In genomic region chr12:109053020-109053806, GRCm38 (mm10) we compare ENCODE assay signal across 8 mouse cellular contexts. TPM values are rescaled to one million over a fixed set of nuclear protein-coding genes. Genes with fewer than 3 reads are reported as not detected.
A peak's percentile ranks its signal among the peaks of the same experiment; 100 is the strongest.
DNase-seq lines count a peak whose midpoint lies in the region; ATAC-seq lines count a peak whose summit lies in the region.

No protein-coding gene starts in this region.

- no peak for ATAC-seq in heart, embryonic 13.5 days (ENCODE audit: extremely low read depth, insufficient number of reproducible peaks, low FRiP score, low TSS enrichment)
- ATAC-seq in heart, embryonic 16.5 days (replicated peaks; ENCODE audit: extremely low read depth, insufficient read depth, low FRiP score), result no peak

- no peaks in the 10 kb centered on the region for H3K36me3 ChIP-seq in heart, embryonic 13.5 days
- H3K36me3 ChIP-seq in heart, embryonic 16.5 days (ENCODE audit: control insufficient read depth, insufficient read depth), result no peaks in the 10 kb centered on the region
- H3K36me3 ChIP-seq in midbrain, embryonic 10.5 days, result no peaks in the 10 kb centered on the region

- peaks cover 20% of the 10 kb centered on the region for H3K4me1 ChIP-seq in heart, embryonic 13.5 days
- H3K4me1 ChIP-seq in heart, embryonic 16.5 days (ENCODE audit: control insufficient read depth, insufficient read depth, low read length), result peaks cover 8% of the 10 kb centered on the region
- H3K4me1 ChIP-seq in midbrain, embryonic 10.5 days, result peaks cover 43% of the 10 kb centered on the region

- under 1% methylated on average over 92 of the region's 105 CpGs for WGBS in heart, embryonic 13.5 days
- whole genome bisulfite sequencing in heart, embryonic 16.5 days, result under 1% methylated on average over 92 of the region's 105 CpGs
- under 1% methylated on average over 99 of the region's 105 CpGs for WGBS in midbrain, embryonic 10.5 days

- no peaks in the 10 kb centered on the region for H3K9me3 ChIP-seq in heart, embryonic 13.5 days
- H3K9me3 ChIP-seq in heart, embryonic 16.5 days (replicated peaks; ENCODE audit: control insufficient read depth, low read length), result no peaks in the 10 kb centered on the region
- no peaks in the 10 kb centered on the region for H3K9me3 ChIP-seq in midbrain, embryonic 10.5 days (replicated peaks)

- H3K4me3 ChIP-seq in heart, embryonic 13.5 days, result peak overlapping the region; percentile 63
- peak overlapping the region; percentile 61 for H3K4me3 ChIP-seq in heart, embryonic 16.5 days (ENCODE audit: low read length)
- H3K4me3 ChIP-seq in midbrain, embryonic 10.5 days, result peak overlapping the region; percentile 67

- H3K27me3 ChIP-seq in heart, embryonic 13.5 days (replicated peaks), result peaks cover 98% of the 10 kb centered on the region
- peaks cover 79% of the 10 kb centered on the region for H3K27me3 ChIP-seq in heart, embryonic 16.5 days (ENCODE audit: control insufficient read depth, insufficient read depth, low read length)
- peaks cover 93% of the 10 kb centered on the region for H3K27me3 ChIP-seq in midbrain, embryonic 10.5 days (ENCODE audit: low read depth, poor library complexity, severe bottlenecking)

- peak overlapping the region; percentile 93 for H3K4me2 ChIP-seq in heart, embryonic 13.5 days
- peak overlapping the region; percentile 87 for H3K4me2 ChIP-seq in heart, embryonic 16.5 days (ENCODE audit: low read depth, low read length)

- no peak overlapping the region for H3K27ac ChIP-seq in heart, embryonic 13.5 days (replicated peaks)
- no peak overlapping the region for H3K27ac ChIP-seq in heart, embryonic 16.5 days (ENCODE audit: low read length)
- H3K27ac ChIP-seq in midbrain, embryonic 10.5 days (replicated peaks), result peak overlapping the region; percentile 77

- DNase-seq in heart, postnatal 4 days, result no peak
- peak; percentile 42 for DNase-seq in ZHBTc4 (ENCODE audit: low read depth, low spot score)
- DNase-seq in midbrain, embryonic 10.5 days (ENCODE audit: low spot score), result peak; percentile 57
- no peak for DNase-seq in urinary bladder, adult 2 months (ENCODE audit: low spot score)
- DNase-seq in layer of hippocampus, postnatal 10 days (ENCODE audit: low spot score in 2 of 2), result no peak
- no peak for DNase-seq in gastrocnemius, postnatal 4 days (ENCODE audit: low spot score in 2 of 2)

- peak overlapping the region; percentile 73 for H3K9ac ChIP-seq in heart, embryonic 13.5 days
- H3K9ac ChIP-seq in heart, embryonic 16.5 days (ENCODE audit: low read length), result peak overlapping the region; percentile 66

RNA-seq across cellular contexts. Expression of gene Begain, which starts 14.8 kb away (rescaled TPM):
- polyA plus RNA-seq in heart, embryonic 13.5 days (2015; fragmentation: Nextera tagmentation; extraction: Ambion mirVana), result 1.7 and 2.0 TPM in 2 replicates
- 1 to 10 TPM; 2.1 to 2.6 TPM for total RNA-seq in heart, postnatal 4 days (2021)
- 1.5 and 2.1 TPM in 2 replicates for polyA plus RNA-seq in heart, embryonic 16.5 days (2015; fragmentation: Nextera tagmentation; extraction: Ambion mirVana)
- 4.3 and 4.8 TPM in 2 replicates for polyA plus RNA-seq in midbrain, embryonic 10.5 days (2016; fragmentation: Nextera tagmentation; extraction: Ambion mirVana)
- polyA plus RNA-seq in urinary bladder, adult 2 months (2012; rRNA removed), result 1.4 and 1.8 TPM in 2 replicates
- total RNA-seq in layer of hippocampus, postnatal 10 days (2021), result 100 to 1,000 TPM; 164 to 176 TPM
- 1 to 10 TPM; 6.2 to 7.0 TPM for total RNA-seq in gastrocnemius, postnatal 4 days (2021)

Comparison
In these comparisons a context has a peak if more than half of its experiments do, and no peak if none do; other contexts are left out.
1. DNase-seq: peak in ZHBTc4 (single experiment) and midbrain, embryonic 10.5 days (single experiment); none in heart, postnatal 4 days (single experiment), urinary bladder, adult 2 months (single experiment), layer of hippocampus, postnatal 10 days (0 of 2) and gastrocnemius, postnatal 4 days (0 of 2).
2. Peak in every context shown above with its lines, with median percentiles within 50 percentile points of each other: H3K4me3 ChIP-seq.